Mouse (Mus musculus): ENCODE results near the gene Gatad2a. TPM values are rescaled to one million over a fixed set of nuclear protein-coding genes. Genes with fewer than 3 reads are reported as not detected.

Gatad2a gene
- total RNA-seq, 2 experiments from 2014 or later = 31.4 to 33.4 TPM

GRCm38 (mm10) chr8:69895772-69896451 lies 100.3 kb downstream of the Gatad2a start:
- DNase-seq = no peak

- DNase-seq = no peak
These were observed 101.3 kb downstream of the Gatad2a start for GRCm38 (mm10) chr8:69894836-69895332.

- no peak for DNase-seq
These were observed 102.3 kb downstream of the Gatad2a start for GRCm38 (mm10) chr8:69893863-69894262.

GRCm38 (mm10) chr8:69890813-69891241 lies 105.4 kb downstream of the Gatad2a start:
- DNase-seq = peak; percentile 58 to 70

- no peak for DNase-seq
These were observed 107.3 kb downstream of the Gatad2a start for GRCm38 (mm10) chr8:69888902-69889301.

- no peak for DNase-seq
These were observed 107.8 kb downstream of the Gatad2a start for GRCm38 (mm10) chr8:69888244-69888866.

- DNase-seq = no peak
These were observed 108.6 kb downstream of the Gatad2a start, which contains the start of gene Cilp2 for GRCm38 (mm10) chr8:69887289-69888243. Gene Cilp2, minus strand, starts transcription at chr8:69887687.

- no peak for DNase-seq
These were observed 112.0 kb downstream of the Gatad2a start for GRCm38 (mm10) chr8:69884141-69884540.

GRCm38 (mm10) chr8:69882833-69883600 lies 113.2 kb downstream of the Gatad2a start:
- DNase-seq = no peak

- peak; percentile 33 to 49 for DNase-seq
These were observed 114.0 kb downstream of the Gatad2a start for GRCm38 (mm10) chr8:69882021-69882756.

- DNase-seq = no peak
These were observed 114.8 kb downstream of the Gatad2a start for GRCm38 (mm10) chr8:69881261-69881865.

- no peak for DNase-seq
These were observed 115.3 kb downstream of the Gatad2a start for GRCm38 (mm10) chr8:69880841-69881240.

GRCm38 (mm10) chr8:69879678-69880077 lies 116.5 kb downstream of the Gatad2a start:
- no peak for DNase-seq

- no peak for DNase-seq
These were observed 118.2 kb downstream of the Gatad2a start for GRCm38 (mm10) chr8:69877992-69878391.

GRCm38 (mm10) chr8:69877396-69877795 lies 118.8 kb downstream of the Gatad2a start:
- DNase-seq = no peak

- no peak for DNase-seq
These were observed 119.2 kb downstream of the Gatad2a start for GRCm38 (mm10) chr8:69876967-69877366.

- no peak for DNase-seq
These were observed 120.1 kb downstream of the Gatad2a start for GRCm38 (mm10) chr8:69876097-69876496.

GRCm38 (mm10) chr8:69874654-69875053 lies 121.5 kb downstream of the Gatad2a start:
- no peak for DNase-seq

GRCm38 (mm10) chr8:69874155-69874554 lies 122.0 kb downstream of the Gatad2a start:
- peak; percentile 62 for DNase-seq

- DNase-seq = no peak
These were observed 125.3 kb downstream of the Gatad2a start for GRCm38 (mm10) chr8:69870907-69871306.

Measured in layer of hippocampus, postnatal 36 days (tissue).